Mouse (Mus musculus) stomach, adult 2 months (tissue): ENCODE data around the gene Mapk1ip1l. TPM values are rescaled to one million over a fixed set of nuclear protein-coding genes. Genes with fewer than 3 reads are reported as not detected.

ENCODE experiments used
- polyA plus RNA-seq: library from polyadenylated mRNA; depleted of rRNA; stranded (reverse); fragments of >200 nt; gene quantifications from 2 replicates; pipeline ENCODE4 v1.2.3, GENCODE M21; 2012; rRNA removed

Mapk1ip1l gene
- polyA plus RNA-seq, result 24.5 and 41.4 TPM in 2 replicates

GRCm38 (mm10) chr14:47297785-47298407 lies at the start of gene Mapk1ip1l:
Gene Mapk1ip1l (plus strand): TSS chr14:47298266.

DNA sequence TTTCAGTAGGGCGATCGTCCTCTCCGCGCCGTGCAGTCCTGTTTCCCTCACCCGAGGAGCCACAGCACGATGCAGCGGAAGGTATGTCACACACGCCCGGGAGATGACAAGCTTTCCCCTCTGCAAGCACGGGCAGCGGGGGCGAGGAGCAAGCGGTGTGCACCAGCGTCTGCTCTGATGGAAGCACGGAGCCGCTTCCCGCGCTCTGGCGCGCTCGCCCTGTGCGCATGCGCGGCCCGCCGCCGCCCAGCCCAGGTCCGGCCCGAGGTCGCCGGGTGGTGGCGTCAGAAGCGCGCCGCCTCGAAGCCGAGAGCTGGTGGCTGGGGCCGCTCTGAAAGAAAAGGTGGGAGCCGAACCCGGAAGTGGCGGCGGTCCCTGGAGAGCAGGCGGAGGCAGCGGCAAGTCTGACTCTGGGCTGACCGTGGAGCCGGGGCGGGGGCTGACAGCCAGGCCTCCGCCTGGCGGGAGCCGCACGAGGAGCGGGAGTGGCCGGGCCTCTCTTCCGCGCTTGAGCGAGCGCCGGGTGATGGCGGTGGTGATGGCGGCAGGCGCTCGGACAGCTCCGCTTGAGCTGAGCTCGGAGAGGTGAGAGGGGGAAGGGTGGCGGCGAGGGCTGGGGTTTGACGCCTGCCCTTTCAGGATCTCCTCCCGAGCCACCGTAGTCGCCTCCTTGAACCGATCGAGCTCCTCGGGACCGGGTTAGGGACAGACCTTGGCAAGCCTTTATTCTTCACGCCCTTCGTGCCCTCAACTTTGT lies 21.3 kb upstream of the Mapk1ip1l start, which contains the start of the genes Wdhd1 and Socs4:
Gene Wdhd1 (minus strand): TSS at position 221 of the 757 bp plus-strand sequence.
Gene Socs4 (plus strand): TSS at position 295 of the 757 bp plus-strand sequence.

DNA sequence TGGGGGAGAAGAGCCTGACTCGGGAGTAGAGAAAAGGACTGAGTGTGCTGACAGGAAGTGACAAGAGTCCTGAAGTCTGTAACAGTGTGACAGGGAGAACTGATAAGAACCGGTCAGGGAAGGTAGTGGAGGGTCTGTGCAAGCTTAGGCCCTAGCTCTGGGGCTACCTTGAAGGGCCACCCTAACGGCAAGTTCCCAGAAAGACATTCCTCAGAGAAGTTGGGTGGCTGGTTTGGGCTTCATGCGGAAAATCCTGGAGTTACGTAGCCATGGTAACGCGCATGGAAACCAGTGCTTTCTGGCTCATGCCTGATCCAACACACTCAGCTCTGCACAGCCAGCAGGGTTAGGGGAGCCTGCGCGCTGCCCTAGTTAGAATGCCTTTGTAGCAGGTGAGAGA lies 69.4 kb downstream of the Mapk1ip1l start, which contains the start of gene Lgals3:
Gene Lgals3 (plus strand): TSS at position 291 of the 400 bp plus-strand sequence.

Other genes with a start within 250 kb of the Mapk1ip1l start
- 12.0 and 33.3 TPM in 2 replicates for gene Gch1, start 108.9 kb upstream of the Mapk1ip1l start, polyA plus RNA-seq
- gene Wdhd1, start 21.4 kb upstream of the Mapk1ip1l start, polyA plus RNA-seq, result 0.20 and 0.31 TPM in 2 replicates
- 0.29 and 0.44 TPM in 2 replicates for gene Socs4, start 21.3 kb upstream of the Mapk1ip1l start, polyA plus RNA-seq
- gene Lgals3, start 69.5 kb downstream of the Mapk1ip1l start, polyA plus RNA-seq, result 285 and 457 TPM in 2 replicates
- gene Dlgap5, start 120.1 kb downstream of the Mapk1ip1l start, polyA plus RNA-seq, result 0.47 and 0.77 TPM in 2 replicates
- gene Fbxo34, start 152.2 kb downstream of the Mapk1ip1l start, polyA plus RNA-seq, result 5.1 and 8.3 TPM in 2 replicates